Mouse (Mus musculus): Measurements from ENCODE around the gene Commd2. TPM values are rescaled to one million over a fixed set of nuclear protein-coding genes. Genes with fewer than 3 reads are reported as not detected.
A peak's percentile ranks its signal among the peaks of the same experiment; 100 is the strongest.

Gene Commd2
- polyA plus RNA-seq (2015; fragmentation: Nextera tagmentation; extraction: Ambion mirVana), result 43.8 and 50.9 TPM in 2 replicates

- under 1% methylated on average over 42 of the region's 42 CpGs for WGBS
- H3K9ac ChIP-seq, result peak within 1 kb of the TSS; percentile 94
- H3K36me3 ChIP-seq, result peaks cover 21% of the 10 kb centered on the region
- no peaks in the 10 kb centered on the region for H3K9me3 ChIP-seq
- H3K4me1 ChIP-seq, result peaks cover 6% of the 10 kb centered on the region
- peak within 1 kb of the TSS; percentile 86 for H3K27ac ChIP-seq (replicated peaks)
- peak within 1 kb of the TSS; percentile 78 for H3K4me2 ChIP-seq
- H3K4me3 ChIP-seq, result peak within 1 kb of the TSS; percentile 87
- peak; percentile 73 for ATAC-seq (ENCODE audit: extremely low read depth, insufficient number of reproducible peaks, low FRiP score, low TSS enrichment)
- H3K27me3 ChIP-seq (replicated peaks), result no peaks in the 10 kb centered on the region
These were observed at the start of gene Commd2 for GRCm38 (mm10) chr3:57651231-57651864. Commd2 (minus strand) TSS chr3:57651715.

DNA sequence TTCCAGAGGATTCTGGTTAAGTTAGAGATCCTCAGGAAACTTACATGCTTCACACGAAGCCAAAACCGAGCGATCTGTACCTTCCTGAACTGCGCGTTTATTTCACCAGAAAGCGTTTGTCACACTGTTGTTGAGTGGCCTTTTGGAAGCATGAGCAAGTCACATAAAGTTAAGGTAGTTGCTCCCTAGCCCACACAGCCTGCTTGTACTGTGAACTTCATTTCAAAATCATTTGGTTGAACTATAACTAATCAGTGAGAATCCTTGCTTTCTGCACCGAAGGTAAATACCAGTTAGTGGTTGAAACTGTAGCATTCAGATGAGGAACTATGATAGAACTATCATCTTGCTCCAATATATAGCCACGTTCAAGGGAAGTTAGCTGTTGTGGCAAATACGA, 45.3 kb upstream of the Commd2 start:
- Histone ChIP-seq H3K9ac (no peak overlapping the region), H3K27me3 (replicated peaks) (no peaks in the 10 kb centered on the region), H3K4me1 (no peaks in the 10 kb centered on the region), H3K4me3 (no peak overlapping the region), H3K36me3 (no peaks in the 10 kb centered on the region), H3K27ac (replicated peaks) (no peak overlapping the region), H3K4me2 (no peak overlapping the region), H3K9me3 (no peaks in the 10 kb centered on the region)
- ATAC-seq (ENCODE audit: extremely low read depth, insufficient number of reproducible peaks, low FRiP score, low TSS enrichment), result no peak
- 87% methylated on average over 9 of the region's 9 CpGs for WGBS

- Histone ChIP-seq H3K4me3 (no peak overlapping the region), H3K36me3 (no peaks in the 10 kb centered on the region), H3K27me3 (replicated peaks) (no peaks in the 10 kb centered on the region), H3K27ac (replicated peaks) (no peak overlapping the region), H3K9me3 (no peaks in the 10 kb centered on the region), H3K4me2 (no peak overlapping the region), H3K9ac (no peak overlapping the region), H3K4me1 (no peaks in the 10 kb centered on the region)
- ATAC-seq (ENCODE audit: extremely low read depth, insufficient number of reproducible peaks, low FRiP score, low TSS enrichment), result no peak
- WGBS, result 79% methylated on average over 4 of the region's 4 CpGs
These were observed 44.7 kb upstream of the Commd2 start for GRCm38 (mm10) chr3:57696249-57696648.

DNA sequence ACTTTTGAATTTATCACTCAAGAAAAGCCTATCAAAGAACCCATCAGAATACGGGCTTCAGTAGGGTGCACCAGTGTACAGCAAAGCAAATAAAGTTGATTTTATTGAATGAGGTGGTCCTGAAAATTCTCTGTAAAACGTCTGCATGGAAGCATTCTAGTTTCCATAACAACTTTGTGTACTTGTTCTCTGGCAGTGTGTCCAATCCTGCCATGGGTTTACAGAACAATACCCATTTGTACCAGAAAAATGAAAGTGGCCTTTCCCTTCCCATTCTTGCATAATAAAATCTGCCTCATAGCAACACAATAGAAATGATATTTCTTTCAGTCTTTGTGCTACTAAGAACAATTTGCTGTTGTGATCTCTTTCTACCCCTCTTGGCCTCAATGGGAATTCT, 41.2 kb upstream of the Commd2 start, which contains the start of gene Ankub1:
Ankub1 (minus strand) TSS at position 81 of the 400 bp plus-strand sequence.
- 66% methylated on average over 2 of the region's 2 CpGs for WGBS
- Histone ChIP-seq H3K36me3 (no peaks in the 10 kb centered on the region), H3K9ac (no peak within 1 kb of the TSS), H3K9me3 (no peaks in the 10 kb centered on the region), H3K4me1 (no peaks in the 10 kb centered on the region), H3K4me3 (no peak within 1 kb of the TSS), H3K27ac (replicated peaks) (no peak within 1 kb of the TSS), H3K27me3 (replicated peaks) (no peaks in the 10 kb centered on the region), H3K4me2 (no peak within 1 kb of the TSS)
- no peak for ATAC-seq (ENCODE audit: extremely low read depth, insufficient number of reproducible peaks, low FRiP score, low TSS enrichment)

- no peak for ATAC-seq (ENCODE audit: extremely low read depth, insufficient number of reproducible peaks, low FRiP score, low TSS enrichment)
- Histone ChIP-seq H3K4me1 (no peaks in the 10 kb centered on the region), H3K4me2 (no peak overlapping the region), H3K9me3 (no peaks in the 10 kb centered on the region), H3K9ac (no peak overlapping the region), H3K27me3 (replicated peaks) (no peaks in the 10 kb centered on the region), H3K4me3 (no peak overlapping the region), H3K36me3 (no peaks in the 10 kb centered on the region), H3K27ac (replicated peaks) (no peak overlapping the region)
- 66% methylated on average over 4 of the region's 4 CpGs for WGBS
These were observed 40.3 kb upstream of the Commd2 start for GRCm38 (mm10) chr3:57691772-57692171.

- H3K4me3 ChIP-seq, result no peak overlapping the region
- no peaks in the 10 kb centered on the region for H3K36me3 ChIP-seq
- peaks cover 6% of the 10 kb centered on the region; the same call in 1 of the 2 replicates for H3K9me3 ChIP-seq
- no peaks in the 10 kb centered on the region for H3K4me1 ChIP-seq
- no peak overlapping the region for H3K4me2 ChIP-seq
- no peaks in the 10 kb centered on the region for H3K27me3 ChIP-seq (replicated peaks)
- no peak for ATAC-seq (ENCODE audit: extremely low read depth, insufficient number of reproducible peaks, low FRiP score, low TSS enrichment)
- no peak overlapping the region for H3K9ac ChIP-seq
- no peak overlapping the region for H3K27ac ChIP-seq (replicated peaks)
These were observed 26.3 kb upstream of the Commd2 start for GRCm38 (mm10) chr3:57677786-57678185.

- ATAC-seq (ENCODE audit: extremely low read depth, insufficient number of reproducible peaks, low FRiP score, low TSS enrichment), result no peak
- Histone ChIP-seq H3K4me3 (no peak overlapping the region), H3K27ac (replicated peaks) (no peak overlapping the region), H3K9ac (no peak overlapping the region), H3K36me3 (no peaks in the 10 kb centered on the region), H3K4me1 (no peaks in the 10 kb centered on the region), H3K27me3 (replicated peaks) (no peaks in the 10 kb centered on the region), H3K9me3 (no peaks in the 10 kb centered on the region), H3K4me2 (no peak overlapping the region)
- WGBS, result 76% methylated on average over 2 of the region's 2 CpGs
These were observed 22.6 kb upstream of the Commd2 start for GRCm38 (mm10) chr3:57674075-57674474.

GRCm38 (mm10) chr3:57673586-57673985, 22.1 kb upstream of the Commd2 start:
- Histone ChIP-seq H3K27ac (replicated peaks) (no peak overlapping the region), H3K36me3 (no peaks in the 10 kb centered on the region), H3K4me2 (no peak overlapping the region), H3K4me1 (no peaks in the 10 kb centered on the region), H3K27me3 (replicated peaks) (no peaks in the 10 kb centered on the region), H3K4me3 (no peak overlapping the region), H3K9me3 (no peaks in the 10 kb centered on the region), H3K9ac (no peak overlapping the region)
- no peak for ATAC-seq (ENCODE audit: extremely low read depth, insufficient number of reproducible peaks, low FRiP score, low TSS enrichment)
- 79% methylated on average over 4 of the region's 4 CpGs for WGBS

GRCm38 (mm10) chr3:57667054-57667723, 15.7 kb upstream of the Commd2 start:
- Histone ChIP-seq H3K4me3 (peak overlapping the region; percentile 36), H3K4me1 (0 out of 2 replicates have a peak, but pooled peaks cover 4% of the 10 kb centered on the region), H3K4me2 (peak overlapping the region; percentile 63), H3K27me3 (replicated peaks) (no peaks in the 10 kb centered on the region), H3K9me3 (no peaks in the 10 kb centered on the region), H3K36me3 (no peaks in the 10 kb centered on the region), H3K9ac (peak overlapping the region; percentile 64; the same call in 1 of the 2 replicates), H3K27ac (replicated peaks) (no peak overlapping the region)
- WGBS, result 32% methylated on average over 14 of the region's 14 CpGs
- no peak for ATAC-seq (ENCODE audit: extremely low read depth, insufficient number of reproducible peaks, low FRiP score, low TSS enrichment)

- Histone ChIP-seq H3K4me1 (0 out of 2 replicates have a peak, but pooled peaks cover 4% of the 10 kb centered on the region), H3K4me2 (no peak overlapping the region), H3K9me3 (no peaks in the 10 kb centered on the region), H3K4me3 (no peak overlapping the region), H3K27me3 (replicated peaks) (no peaks in the 10 kb centered on the region), H3K36me3 (no peaks in the 10 kb centered on the region), H3K27ac (replicated peaks) (no peak overlapping the region), H3K9ac (no peak overlapping the region)
- ATAC-seq (ENCODE audit: extremely low read depth, insufficient number of reproducible peaks, low FRiP score, low TSS enrichment), result no peak
- WGBS, result 81% methylated on average over 5 of the region's 5 CpGs
These were observed 14.4 kb upstream of the Commd2 start for GRCm38 (mm10) chr3:57665880-57666279.

DNA sequence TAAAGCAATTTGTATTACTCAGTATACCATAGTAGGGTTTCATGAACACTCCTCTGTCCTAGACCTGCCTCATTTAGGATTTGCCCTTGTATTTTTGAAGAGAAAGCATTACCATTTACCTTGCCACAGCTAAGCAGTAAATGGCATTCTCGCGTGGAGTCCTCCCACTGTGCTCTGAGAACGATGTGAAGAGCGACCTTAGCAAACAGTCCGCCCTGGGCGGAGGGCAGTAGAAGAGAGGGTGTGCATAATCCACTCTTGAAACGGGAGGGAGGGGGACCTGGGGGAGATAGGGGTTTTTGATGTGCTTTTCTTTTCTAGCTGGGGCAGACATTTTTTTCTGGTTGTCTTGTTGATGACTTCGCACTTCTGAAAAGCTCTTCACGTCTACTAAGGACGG, 13.2 kb upstream of the Commd2 start:
- Histone ChIP-seq H3K9ac (0 out of 2 replicates have a peak overlapping the region, but pooled peaks have one; percentile 44), H3K4me2 (no peak overlapping the region), H3K36me3 (no peaks in the 10 kb centered on the region), H3K4me3 (no peak overlapping the region), H3K27ac (replicated peaks) (no peak overlapping the region), H3K9me3 (no peaks in the 10 kb centered on the region), H3K4me1 (0 out of 2 replicates have a peak, but pooled peaks cover 4% of the 10 kb centered on the region), H3K27me3 (replicated peaks) (no peaks in the 10 kb centered on the region)
- 58% methylated on average over 10 of the region's 10 CpGs for WGBS
- ATAC-seq (ENCODE audit: extremely low read depth, insufficient number of reproducible peaks, low FRiP score, low TSS enrichment), result no peak
